Mouse (Mus musculus): Measurements from ENCODE around the gene Gmppb.

GRCm38 (mm10) chr9:108058291-108058690, 9.2 kb downstream of the Gmppb start:
- no peak for TF ChIP-seq EP300 (IDR thresholded peaks at IDR 0.05; ENCODE audit: low read length)
- TF ChIP-seq POLR2A (IDR thresholded peaks at IDR 0.05; ENCODE audit: low read depth, low read length): no peak
- TF ChIP-seq E2F4 (IDR thresholded peaks at IDR 0.05; ENCODE audit: insufficient replicate concordance, low read depth, low read length): no peak
- no peak for TF ChIP-seq TCF12 (IDR thresholded peaks at IDR 0.05; ENCODE audit: low read depth, low read length)
- no peak for TF ChIP-seq CTCF (conservative IDR thresholded peaks at IDR 0.05 in 1 of 2, IDR thresholded peaks at IDR 0.05 in 1 of 2; ENCODE audit: low read depth in 2 of 2, low read length in 2 of 2)
- no peak for TF ChIP-seq MXI1 (IDR thresholded peaks at IDR 0.05; ENCODE audit: low read depth, low read length)

All from CH12.LX (cell line).